Mouse (Mus musculus) kidney, postnatal 0 days (tissue): ENCODE measurements around the gene Ostm1. TPM values are rescaled to one million over a fixed set of nuclear protein-coding genes. Genes with fewer than 3 reads are reported as not detected.
A peak's percentile ranks its signal among the peaks of the same experiment; 100 is the strongest.

Source experiments
- ATAC-seq: fragments of 200-750 bp; cut with Nextera tagmentation; replicated peaks from 2 replicates; pipeline ENCODE4 v1.8.0; 2017; ENCODE audit warnings: low read depth, moderate number of reproducible peaks, moderate TSS enrichment, moderate library complexity; ENCODE audit not compliant: low FRiP score
- DNase-seq: peaks from one replicate; pipeline ENCODE4 v3.0.0-alpha.2; 2016; ENCODE audit warnings: low spot score
- H3K27ac ChIP-seq: fragments of 300-500 bp; sonication (generic); 2 replicates; pipeline ENCODE4 v1.5.1; 2014; ENCODE audit warnings: mild to moderate bottlenecking
- H3K27me3 ChIP-seq: fragments of 300-500 bp; sonication (generic); 2 replicates; pipeline ENCODE4 v1.6.1; 2014; ENCODE audit warnings: low read length, mixed read lengths; ENCODE audit not compliant: insufficient read depth
- H3K36me3 ChIP-seq: fragments of 300-500 bp; sonication (generic); 2 replicates; pipeline ENCODE4 v1.6.1; 2014; ENCODE audit warnings: low read length, mixed read lengths; ENCODE audit not compliant: insufficient read depth
- H3K4me1 ChIP-seq: fragments of 300-500 bp; sonication (generic); replicated peaks from 2 replicates; pipeline ENCODE4 v1.6.1; 2014; ENCODE audit warnings: antibody characterized with exemption, low read length, mixed read lengths; ENCODE audit not compliant: insufficient read depth
- H3K4me2 ChIP-seq: fragments of 300-500 bp; sonication (generic); 2 replicates; pipeline ENCODE4 v1.6.1; 2014; ENCODE audit warnings: mild to moderate bottlenecking, low read length, moderate library complexity, mixed read lengths
- H3K4me3 ChIP-seq: fragments of 300-500 bp; sonication (generic); replicated peaks from 2 replicates; pipeline ENCODE4 v1.5.1; 2014; ENCODE audit warnings: low read depth, low read length
- H3K9ac ChIP-seq: fragments of 300-500 bp; sonication (generic); 2 replicates; pipeline ENCODE4 v1.6.1; 2014; ENCODE audit warnings: low read depth, low read length
- H3K9me3 ChIP-seq: fragments of 300-500 bp; sonication (generic); replicated peaks from 2 replicates; pipeline ENCODE4 v1.6.1; 2016; ENCODE audit warnings: low read length, inconsistent platforms, mixed read lengths
- CTCF ChIP-seq: IDR thresholded peaks from 2 replicates; pipeline ENCODE4 v1.5.1; 2016; ENCODE audit warnings: antibody characterized with exemption, low read depth, mild to moderate bottlenecking, moderate library complexity
- WGBS: fragments of 180-500 bp; shearing (Covaris S2); extraction: QIAGEN DNeasy Blood & Tissue Kit; methylation state at CpG from one replicate; pipeline ENCODE4 v1.1.7; 2014; 5-methylcytosine and 5-hydroxymethylcytosine counted together
- polyA plus RNA-seq: library from polyadenylated mRNA; unstranded; fragments of >200 nt; fragmentation: Nextera tagmentation; extraction: Ambion mirVana; gene quantifications from 2 replicates; pipeline ENCODE4 v1.2.1, GENCODE M21; 2015

The Ostm1 gene
- polyA plus RNA-seq, 1 experiment from 2014 or later, result 26.6 TPM

GRCm38 (mm10) chr10:42581694-42582565 is 1.7 kb upstream of the Ostm1 start:
- Histone ChIP-seq H3K9me3 (no peaks in the 10 kb centered on the region), H3K27me3 (peaks cover 94% of the 10 kb centered on the region), H3K27ac (no peak overlapping the region), H3K36me3 (no peaks in the 10 kb centered on the region), H3K4me1 (peaks cover 10% of the 10 kb centered on the region; the same call in 1 of the 2 replicates), H3K4me3 (no peak overlapping the region), H3K9ac (no peak overlapping the region), H3K4me2 (0 out of 2 replicates have a peak overlapping the region, but pooled peaks have one; percentile 5)
- WGBS, result 2% methylated on average over 44 of the region's 45 CpGs
- DNase-seq (no peak), ATAC-seq (no peak)
- no peak for TF ChIP-seq CTCF

DNA sequence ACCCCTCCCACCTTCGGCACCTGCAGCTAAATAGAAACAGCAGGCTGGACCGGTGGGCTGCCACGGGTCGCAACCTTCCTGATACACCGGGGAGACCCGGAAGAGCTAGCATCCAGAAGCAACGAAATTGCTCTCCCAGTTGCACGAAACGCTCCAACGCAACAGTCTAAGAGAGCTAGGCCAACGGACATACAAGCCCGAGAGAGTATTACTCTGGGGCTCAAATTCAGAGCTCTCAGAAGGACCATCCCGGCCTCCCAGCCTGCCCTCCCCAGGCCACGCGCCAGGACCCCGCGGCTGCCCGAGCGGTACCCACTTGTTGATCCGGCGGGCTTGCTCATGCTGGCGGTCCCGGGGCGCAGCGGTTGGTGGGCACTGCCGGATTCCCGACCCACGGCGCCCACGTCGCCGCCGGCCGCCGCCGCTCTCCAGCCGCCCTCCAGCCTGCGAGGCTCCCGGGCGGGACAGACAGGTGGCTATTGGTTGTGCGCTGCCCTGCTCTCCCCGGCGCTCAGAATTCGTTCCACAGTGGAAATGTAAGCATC is 984 bp upstream of the Ostm1 start:
- TF ChIP-seq CTCF, result no peak
- H3K4me1 ChIP-seq, result peaks cover 10% of the 10 kb centered on the region; the same call in 1 of the 2 replicates
- 2% methylated on average over 44 of the region's 44 CpGs for WGBS
- DNase-seq (no peak), ATAC-seq (no peak)
- H3K4me3 ChIP-seq, result no peak overlapping the region; the same call in 1 of the 2 replicates
- H3K9ac ChIP-seq, result no peak overlapping the region
- H3K4me2 ChIP-seq, result peak overlapping the region; percentile 5; the same call in 1 of the 2 replicates
- no peaks in the 10 kb centered on the region for H3K36me3 ChIP-seq
- H3K27me3 ChIP-seq, result peaks cover 92% of the 10 kb centered on the region
- no peak overlapping the region for H3K27ac ChIP-seq
- no peaks in the 10 kb centered on the region for H3K9me3 ChIP-seq

DNA sequence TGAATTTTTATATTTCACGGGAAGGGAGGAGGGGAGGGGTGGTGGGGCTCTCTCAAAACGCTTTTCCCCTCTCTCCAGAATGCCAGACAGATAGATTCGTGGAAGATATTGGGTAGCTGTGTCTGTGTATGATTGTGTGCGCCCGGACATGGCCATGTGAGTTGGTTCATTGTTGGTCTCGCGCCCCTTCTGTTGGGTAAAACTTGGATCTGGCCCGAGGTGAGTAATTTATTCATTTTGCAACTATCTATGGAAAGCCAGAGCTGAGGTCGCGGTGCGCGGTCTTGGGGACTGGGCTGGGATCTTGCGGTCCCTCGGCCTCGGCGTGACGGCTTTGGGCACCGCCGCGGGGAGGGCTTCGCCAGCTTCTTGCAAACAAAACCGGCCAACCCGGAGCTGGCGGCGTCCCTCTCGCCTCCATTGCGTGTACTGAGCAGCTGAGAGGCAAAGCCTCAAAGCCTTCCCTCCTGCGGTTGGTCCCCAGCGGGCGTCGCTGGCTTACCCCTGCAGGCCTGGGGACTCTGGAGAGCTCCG is 347 bp downstream of the Ostm1 start:
- 2% methylated on average over 30 of the region's 32 CpGs for WGBS
- ATAC-seq (no peak), DNase-seq (no peak)
- Histone ChIP-seq H3K27ac (no peak overlapping the region), H3K36me3 (no peaks in the 10 kb centered on the region), H3K4me3 (peak overlapping the region; percentile 9; the same call in 1 of the 2 replicates), H3K9me3 (no peaks in the 10 kb centered on the region), H3K27me3 (peaks cover 93% of the 10 kb centered on the region), H3K9ac (no peak overlapping the region), H3K4me1 (peaks cover 10% of the 10 kb centered on the region; the same call in 1 of the 2 replicates), H3K4me2 (peak overlapping the region; percentile 37; the same call in 1 of the 2 replicates)
- TF ChIP-seq CTCF, result no peak

DNA sequence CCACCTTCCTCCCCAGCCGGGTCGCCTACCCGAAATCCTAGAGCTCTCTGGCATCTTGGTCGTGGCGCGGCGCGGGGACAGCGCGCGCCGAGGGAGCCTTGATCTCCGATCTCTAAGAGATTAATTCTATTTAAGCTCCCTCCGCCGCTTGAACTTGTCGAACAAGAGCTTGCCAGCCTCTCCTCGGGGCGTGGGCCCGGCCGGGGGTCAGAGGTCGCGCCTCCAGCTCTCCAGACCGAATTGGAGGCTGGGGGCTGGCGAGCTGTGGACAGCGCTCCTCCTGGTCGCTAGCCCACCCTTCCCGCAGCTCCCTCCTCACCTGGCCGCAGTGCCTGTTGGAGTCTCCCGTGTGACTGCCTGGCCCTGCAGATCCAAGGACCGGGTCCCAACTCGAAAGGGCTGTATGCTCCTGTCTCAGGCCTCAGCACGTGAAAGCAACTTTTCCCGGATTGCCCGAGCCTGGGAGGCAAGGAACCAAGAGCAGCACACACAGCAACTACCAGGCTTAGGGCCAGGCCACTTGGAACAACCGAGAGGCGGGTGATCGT is 888 bp downstream of the Ostm1 start:
- H3K27me3 ChIP-seq, result peaks cover 91% of the 10 kb centered on the region
- no peak for DNase-seq

GRCm38 (mm10) chr10:42585156-42585555 is 1.5 kb downstream of the Ostm1 start:
- no peak for ATAC-seq
- H3K4me2 ChIP-seq, result no peak overlapping the region
- DNase-seq, result no peak
- peaks cover 91% of the 10 kb centered on the region for H3K27me3 ChIP-seq
- under 1% methylated on average over 8 of the region's 8 CpGs for WGBS
- H3K9ac ChIP-seq, result no peak overlapping the region
- H3K4me3 ChIP-seq, result no peak overlapping the region
- H3K9me3 ChIP-seq, result no peaks in the 10 kb centered on the region
- no peak for TF ChIP-seq CTCF
- no peaks in the 10 kb centered on the region for H3K36me3 ChIP-seq
- H3K27ac ChIP-seq, result no peak overlapping the region
- H3K4me1 ChIP-seq, result peaks cover 1% of the 10 kb centered on the region; the same call in 1 of the 2 replicates

More for the DNA sequence above, 888 bp downstream of the Ostm1 start:
- Histone ChIP-seq H3K4me3 (0 out of 2 replicates have a peak overlapping the region, but pooled peaks have one; percentile 9), H3K36me3 (no peaks in the 10 kb centered on the region), H3K27ac (no peak overlapping the region), H3K4me1 (peaks cover 7% of the 10 kb centered on the region; the same call in 1 of the 2 replicates), H3K9ac (no peak overlapping the region), H3K9me3 (no peaks in the 10 kb centered on the region), H3K4me2 (no peak overlapping the region)
- no peak for ATAC-seq
- TF ChIP-seq CTCF, result no peak
- 2% methylated on average over 37 of the region's 37 CpGs for WGBS
